Mouse (Mus musculus) MEL (cell line): ENCODE measurements around the gene Il22ra1.

ENCODE experiments used
- CHD1 ChIP-seq: IDR thresholded peaks from 2 replicates; pipeline ENCODE4 v1.6.1; 2012; ENCODE audit warnings: low read depth, mild to moderate bottlenecking, inconsistent platforms, low read length, improper control_type of control experiment
- CHD2 ChIP-seq: IDR thresholded peaks from 2 replicates; pipeline ENCODE4 v1.6.1; 2011; ENCODE audit warnings: low read length, improper control_type of control experiment
- CTCF ChIP-seq, 3 experiments: IDR thresholded peaks in 2 of 3; conservative IDR thresholded peaks in 1 of 3; 2 replicates each; pipeline ENCODE4 v1.5.1; 2011 to 2012; ENCODE audit warnings: low read length in 3 of 3, low read depth in 2 of 3, mild to moderate bottlenecking in 2 of 3, improper control_type of control experiment in 1 of 3, inconsistent platforms in 1 of 3, mixed read lengths in 1 of 3, moderate library complexity in 1 of 3; ENCODE audit not compliant: control insufficient read depth in 1 of 3, insufficient read depth in 1 of 3, poor library complexity in 1 of 3, severe bottlenecking in 1 of 3
- EP300 ChIP-seq, 2 experiments: IDR thresholded peaks; 2 replicates each; pipeline ENCODE4 v1.6.1; 2011; ENCODE audit warnings: improper control_type of control experiment in 2 of 2, low read length in 2 of 2, low read depth in 1 of 2, mild to moderate bottlenecking in 1 of 2
- GATA1 ChIP-seq: IDR thresholded peaks from 2 replicates; pipeline ENCODE4 v1.6.1; 2011; ENCODE audit warnings: low read depth, low read length, improper control_type of control experiment
- JUND ChIP-seq: IDR thresholded peaks from 2 replicates; pipeline ENCODE4 v1.6.1; 2011; ENCODE audit warnings: low read depth, mild to moderate bottlenecking, improper control_type of control experiment, low read length
- KAT2A ChIP-seq: conservative IDR thresholded peaks from 2 replicates; pipeline ENCODE4 v1.6.1; 2012; ENCODE audit warnings: low read depth, low read length, improper control_type of control experiment, inconsistent platforms
- NRF1 ChIP-seq: IDR thresholded peaks from 2 replicates; pipeline ENCODE4 v1.6.1; 2014; ENCODE audit warnings: low read depth, mild to moderate bottlenecking, inconsistent platforms, low read length, improper control_type of control experiment, moderate library complexity; ENCODE audit not compliant: poor library complexity, insufficient read depth, severe bottlenecking
- POLR2A ChIP-seq, 2 experiments: IDR thresholded peaks; 2 replicates each; pipeline ENCODE4 v1.6.1; 2011 to 2012; ENCODE audit warnings: low read length in 2 of 2, mild to moderate bottlenecking in 2 of 2, control low read depth in 1 of 2, improper control_type of control experiment in 1 of 2, low read depth in 1 of 2, moderate library complexity in 1 of 2; ENCODE audit not compliant: control insufficient read depth in 1 of 2, insufficient read depth in 1 of 2, poor library complexity in 1 of 2
- POLR2AphosphoS5 ChIP-seq: IDR thresholded peaks from 2 replicates; pipeline ENCODE4 v1.6.1; 2012; ENCODE audit warnings: low read depth, borderline replicate concordance, mild to moderate bottlenecking, inconsistent platforms, low read length, moderate library complexity, mixed read lengths
- SIN3A ChIP-seq: IDR thresholded peaks from 2 replicates; pipeline ENCODE4 v1.6.1; 2012; ENCODE audit warnings: low read length, improper control_type of control experiment, inconsistent platforms
- SMC3 ChIP-seq: IDR thresholded peaks from 2 replicates; pipeline ENCODE4 v1.6.1; 2011; ENCODE audit warnings: low read depth, low read length, improper control_type of control experiment
- UBTF ChIP-seq: IDR thresholded peaks from 2 replicates; pipeline ENCODE4 v1.6.1; 2012; ENCODE audit warnings: low read depth, mild to moderate bottlenecking, inconsistent platforms, low read length, improper control_type of control experiment, moderate library complexity, borderline replicate concordance; ENCODE audit not compliant: insufficient read depth
- ZKSCAN1 ChIP-seq: IDR thresholded peaks from 2 replicates; pipeline ENCODE4 v1.6.1; 2012; ENCODE audit warnings: low read depth, mild to moderate bottlenecking, inconsistent platforms, low read length, improper control_type of control experiment, moderate library complexity

GRCm38 (mm10) chr4:135779661-135780060 is 51.7 kb downstream of the Il22ra1 start:
- TF ChIP-seq ZKSCAN1 (no peak), CTCF (IDR thresholded peaks at IDR 0.05 in 2 of 3, conservative IDR thresholded peaks at IDR 0.05 in 1 of 3; ENCODE audit: control insufficient read depth in 1 of 3, insufficient read depth in 1 of 3, low read depth in 2 of 3, low read length in 3 of 3, poor library complexity in 1 of 3, severe bottlenecking in 1 of 3) (no peak), UBTF (no peak), POLR2AphosphoS5 (no peak), POLR2A (IDR thresholded peaks at IDR 0.05; ENCODE audit: control insufficient read depth in 1 of 2, insufficient read depth in 1 of 2, low read depth in 1 of 2, low read length in 2 of 2, poor library complexity in 1 of 2) (no peak), GATA1 (no peak), CHD1 (no peak), NRF1 (no peak), SIN3A (no peak), JUND (no peak), KAT2A (no peak), SMC3 (no peak), EP300 (IDR thresholded peaks at IDR 0.05; ENCODE audit: low read depth in 1 of 2, low read length in 2 of 2) (no peak), CHD2 (no peak)
